Mouse (Mus musculus) lung, postnatal 25 days (tissue): Measurements from ENCODE around the gene Nup210l.

ENCODE experiments used
- DNase-seq: peaks from one replicate; pipeline ENCODE4 v3.0.0; 2022; ENCODE audit warnings: low spot score

The Nup210l gene

DNA sequence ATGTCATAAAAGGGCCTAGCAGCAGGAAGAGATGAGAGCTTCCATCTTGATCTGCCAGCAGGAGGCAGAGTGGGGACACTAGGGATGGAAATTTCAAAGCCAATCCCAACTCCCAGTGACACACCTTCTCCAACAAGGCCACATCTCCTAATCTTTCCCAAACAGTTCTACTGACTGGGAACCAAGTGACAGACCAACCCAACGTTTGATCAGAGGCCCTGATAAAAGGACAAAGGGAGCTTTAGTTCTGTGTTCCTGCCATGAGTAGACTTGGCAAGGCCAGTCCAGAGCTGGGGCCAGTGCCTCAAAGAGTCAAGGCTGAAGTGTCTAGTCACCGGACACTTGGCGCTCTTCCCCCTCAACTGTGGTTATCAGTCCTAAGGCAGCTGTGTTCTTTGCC is 57.6 kb downstream of the Nup210l start:
- DNase-seq: no peak

DNA sequence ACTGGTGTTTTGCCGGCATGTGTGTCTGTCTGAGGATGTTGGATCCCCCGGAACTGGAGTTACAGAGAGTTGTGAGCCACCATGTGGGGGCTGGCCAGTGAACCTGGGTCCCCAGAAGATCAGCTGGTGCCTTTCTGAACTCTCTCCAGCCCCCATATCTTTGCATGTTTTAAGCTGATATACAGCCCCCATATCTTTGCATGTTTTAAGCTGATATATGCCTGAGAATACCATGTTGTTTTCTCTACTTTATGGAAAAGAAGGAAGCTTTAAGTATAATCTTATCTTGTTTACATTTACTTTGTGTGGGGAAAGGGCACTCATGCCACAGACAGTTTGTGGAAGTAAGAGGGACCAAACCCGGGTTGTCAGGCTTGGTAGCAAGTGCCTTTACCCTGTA is 75.6 kb downstream of the Nup210l start:
- DNase-seq: no peak

DNA sequence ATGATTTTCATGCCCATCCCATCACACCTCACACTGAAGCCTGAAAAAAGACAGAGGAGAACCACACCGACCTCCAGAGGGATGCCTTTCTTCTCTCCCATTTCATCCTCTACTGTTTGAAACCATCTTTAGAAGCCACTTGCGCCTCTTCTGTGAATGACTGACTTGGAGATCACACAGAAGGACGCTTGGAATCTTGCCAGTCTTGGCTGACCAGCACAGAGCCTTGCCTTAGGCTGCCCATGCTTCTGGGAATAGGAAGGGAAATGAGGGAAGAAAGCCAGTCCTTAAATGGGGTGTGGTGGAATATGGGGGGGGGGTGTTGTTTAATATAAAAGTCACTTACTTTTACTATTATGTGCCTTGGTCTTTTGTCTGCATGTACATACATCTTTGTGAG is 79.6 kb downstream of the Nup210l start:
- DNase-seq: no peak

DNA sequence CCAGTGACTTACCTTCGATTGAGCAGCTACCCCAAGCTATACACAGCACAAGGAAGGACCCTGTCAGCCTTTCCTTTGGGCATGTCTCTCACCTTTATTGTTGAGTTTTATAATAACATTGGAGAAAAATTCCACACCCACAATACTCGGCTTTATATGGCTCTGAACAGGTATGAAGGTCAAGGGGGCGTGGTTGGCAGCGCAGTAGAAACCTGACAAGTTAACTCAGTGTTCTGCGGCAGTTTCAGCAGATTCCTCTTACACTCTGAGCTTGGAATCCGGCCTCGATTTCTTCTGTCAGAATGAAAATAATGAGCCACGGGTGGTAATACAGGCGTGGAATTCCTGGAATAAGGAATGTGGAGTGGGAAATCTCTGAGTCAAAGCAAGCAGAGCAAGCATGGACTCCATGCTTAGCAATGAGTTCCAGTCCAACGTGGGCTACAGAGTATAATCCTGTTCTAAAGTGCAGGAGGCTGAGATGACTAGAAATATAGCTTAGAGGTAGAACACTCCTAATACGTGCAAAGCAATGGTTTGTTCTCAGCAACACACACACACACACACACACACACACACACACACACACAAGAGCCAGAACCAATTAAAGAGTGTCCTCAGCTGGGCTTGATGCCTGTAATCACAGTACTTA is 87.1 kb downstream of the Nup210l start:
- DNase-seq: no peak

DNA sequence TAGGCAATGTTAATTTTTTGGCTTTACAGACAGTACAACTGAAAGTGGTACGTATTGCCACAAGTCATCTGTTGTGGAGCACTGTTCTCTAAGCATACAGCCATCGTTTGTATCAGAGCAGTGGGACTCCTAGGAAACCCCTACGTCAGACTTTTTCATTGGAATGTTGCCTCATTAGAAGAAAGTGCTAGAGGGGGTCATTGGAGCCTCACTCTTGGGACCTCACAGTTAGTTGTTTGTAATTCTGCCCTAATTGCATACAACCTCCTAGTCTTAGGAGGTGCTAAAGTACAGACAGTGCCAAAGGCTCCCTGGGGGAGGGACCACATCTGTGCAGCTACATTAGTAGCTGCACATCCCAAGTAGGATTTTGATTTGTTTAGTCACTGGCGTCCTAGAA is 90.8 kb downstream of the Nup210l start:
- DNase-seq: no peak

DNA sequence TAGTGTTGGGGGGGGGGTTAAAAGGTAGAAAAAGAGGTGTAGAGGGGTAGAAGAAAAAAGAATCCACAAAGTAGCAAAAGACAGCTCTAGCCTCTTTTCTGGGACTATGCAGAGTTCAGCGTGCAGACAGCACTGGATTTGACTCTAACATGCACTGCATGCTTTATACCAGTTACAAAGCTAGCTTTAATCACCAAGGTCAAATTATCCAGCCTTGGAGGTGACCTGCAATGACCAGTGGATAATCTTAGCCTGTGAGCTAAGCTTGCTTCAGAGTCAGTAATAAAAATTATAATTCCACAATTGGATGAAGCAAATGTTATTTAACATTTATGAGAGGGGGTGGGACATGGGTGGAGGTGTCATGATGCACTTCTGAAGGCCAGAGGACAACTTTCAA is 91.7 kb downstream of the Nup210l start:
- DNase-seq: no peak

DNA sequence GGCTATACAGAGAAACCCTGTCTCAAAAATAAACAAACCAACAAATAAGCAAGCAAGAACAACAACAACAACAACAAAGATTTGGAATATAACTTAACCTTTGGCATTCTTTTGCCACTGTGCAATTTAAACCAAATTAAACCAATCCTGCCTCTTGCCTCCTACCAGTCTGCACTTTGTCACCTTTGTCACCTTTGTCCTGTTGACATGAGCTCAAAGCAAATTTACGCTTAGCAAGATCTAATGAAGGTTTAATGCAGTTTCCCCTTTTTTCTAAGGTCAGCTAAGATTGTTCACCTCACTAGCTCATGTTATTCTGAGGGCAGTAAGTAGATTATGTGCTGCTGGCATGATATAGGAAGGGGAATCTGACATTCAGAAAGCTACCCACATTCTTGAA is 93.6 kb downstream of the Nup210l start:
- no peak for DNase-seq

DNA sequence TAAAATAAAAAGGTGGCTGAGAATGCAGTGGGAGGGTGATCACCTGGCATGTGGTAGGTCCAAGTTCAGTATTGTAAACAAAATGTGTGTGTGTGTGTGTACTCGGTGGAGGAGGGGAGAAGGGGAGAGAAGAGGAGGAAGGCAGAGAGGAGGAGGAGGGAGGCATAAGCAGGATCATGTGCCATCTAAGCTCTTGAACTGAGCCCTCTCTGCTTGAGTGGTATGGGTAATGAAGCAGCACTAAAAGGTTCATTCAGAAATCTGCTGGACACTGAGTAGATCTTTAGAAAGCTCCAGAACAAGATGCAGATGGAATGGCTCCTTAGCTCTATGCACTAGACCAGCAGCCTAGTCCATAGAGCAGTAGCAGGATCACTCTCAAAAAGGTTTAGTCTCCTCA is 99.0 kb downstream of the Nup210l start:
- DNase-seq: no peak

DNA sequence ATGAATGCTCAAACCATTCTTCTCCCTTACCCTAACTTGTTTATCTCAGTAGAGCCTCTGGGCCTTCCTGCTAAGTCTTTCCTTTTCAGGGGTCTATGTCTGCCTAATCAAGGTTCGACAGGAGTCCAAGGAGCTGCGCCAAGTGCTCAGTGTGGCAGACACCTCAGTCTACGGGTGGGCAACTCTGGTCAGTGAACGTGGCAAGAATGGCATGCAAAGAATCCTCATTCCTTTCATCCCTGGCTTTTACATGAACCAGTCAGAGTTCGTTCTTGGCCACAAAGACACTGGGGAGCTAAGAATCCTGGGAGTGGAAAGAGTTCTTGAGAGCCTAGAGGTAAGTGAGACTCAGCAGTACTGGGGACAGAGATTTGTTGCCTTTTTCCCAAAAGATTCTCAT is 99.7 kb downstream of the Nup210l start:
- no peak for DNase-seq

DNA sequence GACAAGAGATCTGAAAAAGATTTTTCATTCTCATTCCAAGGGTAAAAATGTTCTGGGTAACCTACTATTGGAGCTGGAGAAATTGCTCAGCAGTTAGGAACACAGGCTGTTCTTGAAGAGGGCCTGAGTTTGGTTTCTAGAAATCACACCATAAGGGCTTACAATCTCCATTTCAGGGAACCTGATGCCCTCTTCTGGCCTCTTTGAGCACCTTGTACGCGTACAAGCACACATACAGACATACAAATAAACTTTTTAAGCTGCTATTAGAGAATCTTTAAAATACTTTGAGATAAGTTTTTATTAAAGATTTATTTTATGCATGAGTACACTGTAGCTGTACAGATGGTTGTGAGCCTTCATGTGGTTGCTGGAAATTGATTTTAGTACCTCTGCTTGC is 100.7 kb downstream of the Nup210l start:
- DNase-seq: no peak

DNA sequence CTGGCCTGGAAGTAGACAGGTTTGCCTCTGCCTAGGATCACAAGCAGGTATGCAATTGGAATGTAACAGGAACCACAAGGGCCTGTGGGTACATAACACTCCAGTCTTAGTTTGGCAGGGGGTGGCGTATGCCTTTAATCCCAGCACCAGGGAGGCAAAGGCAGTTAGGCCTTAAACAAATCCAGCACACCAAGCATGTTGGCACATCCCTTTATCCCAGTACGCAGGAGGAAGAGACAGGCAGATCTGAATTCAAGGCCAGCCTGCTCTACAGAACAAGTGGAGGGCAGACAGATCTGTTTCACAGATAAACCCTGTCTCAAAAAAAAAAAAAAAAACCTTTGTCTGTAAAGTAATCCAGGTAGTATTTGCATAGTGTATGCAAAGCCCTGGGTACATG is 104.7 kb downstream of the Nup210l start:
- DNase-seq: peak; percentile 38

DNA sequence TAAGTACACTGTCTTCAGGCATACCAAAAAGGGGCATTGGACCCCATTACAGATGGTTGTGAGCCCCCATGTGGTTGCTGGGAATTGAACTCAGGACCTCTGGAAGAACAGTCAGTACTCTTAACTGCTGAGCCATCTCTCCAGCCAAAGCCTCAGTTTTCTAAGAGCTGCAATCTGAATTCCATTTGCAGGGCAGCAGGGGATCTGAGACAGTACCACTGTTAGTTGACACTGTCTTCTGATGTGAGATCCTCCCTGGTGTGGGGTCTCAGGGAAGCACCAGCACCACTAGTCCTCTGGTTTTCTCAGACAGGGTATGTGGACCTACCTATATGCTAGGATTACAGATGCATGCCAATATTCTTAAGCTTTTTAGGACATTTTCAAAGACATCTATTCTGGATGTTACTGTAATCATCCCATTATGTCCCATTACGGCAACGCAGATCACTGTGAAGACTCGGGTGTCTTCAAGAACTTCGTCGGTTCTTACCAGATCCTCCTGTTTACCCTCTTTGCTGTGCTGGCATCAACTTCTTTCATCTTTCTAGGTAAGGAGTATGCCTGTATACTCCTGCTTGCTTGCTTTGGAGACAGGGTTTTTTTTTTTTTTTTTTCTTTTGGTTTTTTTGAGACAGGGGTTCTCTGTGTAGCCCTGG is 106.1 kb downstream of the Nup210l start:
- no peak for DNase-seq

DNA sequence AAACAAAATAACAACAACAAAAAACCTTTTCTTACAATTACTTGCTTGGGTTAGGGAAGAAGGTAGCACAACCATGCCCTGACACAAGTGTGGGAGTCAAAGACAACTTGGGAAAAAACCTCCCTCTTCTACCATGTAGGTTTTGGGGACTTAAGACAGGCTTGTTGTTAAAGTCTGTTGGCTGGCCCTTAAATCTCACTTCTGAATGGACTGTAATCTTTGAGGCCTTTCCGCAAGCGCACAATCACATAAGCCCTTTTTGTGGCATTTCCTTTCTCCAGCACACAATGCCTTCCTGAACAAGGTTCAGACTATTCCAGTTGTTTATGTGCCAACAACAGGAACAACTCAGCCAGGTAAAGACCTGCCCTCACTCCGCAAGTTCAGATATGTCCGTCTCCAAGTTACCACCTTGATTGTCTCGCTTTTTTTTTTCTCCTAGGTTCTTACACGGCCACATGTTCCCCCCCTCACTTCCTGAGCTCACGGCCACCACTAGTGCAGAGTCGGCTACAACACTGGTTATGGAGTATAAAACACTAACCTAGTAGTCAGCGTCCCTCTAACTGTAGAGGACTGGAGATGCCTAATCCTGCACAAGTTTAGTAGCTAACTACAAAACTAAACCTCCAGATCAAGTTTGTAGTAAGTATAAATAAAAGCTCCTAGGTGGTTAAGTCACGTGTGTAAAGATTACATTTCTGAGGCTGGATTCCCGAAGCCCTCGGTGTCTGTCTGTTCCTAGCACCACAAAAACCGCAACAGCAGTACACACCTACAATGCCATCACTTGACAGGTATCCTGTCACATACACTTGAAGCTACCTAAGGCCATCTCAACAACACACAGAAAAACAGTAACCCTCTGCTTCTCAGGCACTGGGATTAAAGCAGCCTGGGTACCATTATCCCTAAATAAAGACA is 107.8 kb downstream of the Nup210l start:
- no peak for DNase-seq

DNA sequence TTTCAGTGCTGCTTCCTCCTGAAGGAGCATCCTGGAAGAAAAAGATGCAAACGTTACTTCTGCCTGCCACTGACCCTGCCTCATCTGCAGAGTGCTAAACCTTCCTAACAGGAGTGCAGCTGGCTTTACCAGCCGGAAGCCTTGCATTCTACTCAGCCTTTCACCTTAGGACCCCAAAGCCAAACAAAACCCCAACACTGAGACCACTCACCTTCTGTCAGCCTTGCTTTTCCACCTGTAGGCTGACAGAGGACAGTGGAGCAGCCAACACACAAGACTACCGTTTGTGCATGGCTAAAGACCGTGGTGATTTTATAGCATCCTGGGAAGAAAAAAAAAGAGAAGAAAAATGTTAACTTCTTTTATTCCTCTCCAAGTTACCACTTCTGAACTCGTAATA is 108.8 kb downstream of the Nup210l start:
- no peak for DNase-seq

DNA sequence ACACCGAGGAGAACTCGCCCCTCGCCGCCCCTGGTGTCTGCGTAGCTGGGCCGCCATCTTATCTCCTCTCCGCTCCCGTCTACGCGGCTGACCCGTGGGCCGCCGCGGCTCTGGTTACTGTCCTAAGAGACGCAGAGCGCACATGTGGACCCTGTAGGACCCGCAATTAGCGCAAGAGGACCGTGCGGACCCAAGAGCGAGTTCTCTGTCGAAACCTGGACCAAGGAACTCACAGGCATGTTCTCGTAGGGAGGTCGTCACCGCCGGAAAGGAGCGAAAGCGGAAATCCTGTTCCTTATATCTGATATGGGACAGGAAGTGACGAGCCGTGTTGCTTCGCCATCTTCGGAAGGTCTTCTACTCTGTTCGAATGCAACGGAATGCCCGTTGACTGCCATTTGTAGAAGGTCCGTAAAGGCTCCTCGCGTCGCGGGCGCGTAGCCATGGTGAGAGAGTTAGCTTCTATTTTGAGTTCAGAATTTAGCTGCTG is 109.5 kb downstream of the Nup210l start, which contains the start of the genes Rps27 and Rab13:
Rps27 (minus strand) TSS at position 275 of the 490 bp plus-strand sequence.
Rab13 (plus strand) TSS at position 319 of the 490 bp plus-strand sequence.
- DNase-seq: peak; percentile 96

DNA sequence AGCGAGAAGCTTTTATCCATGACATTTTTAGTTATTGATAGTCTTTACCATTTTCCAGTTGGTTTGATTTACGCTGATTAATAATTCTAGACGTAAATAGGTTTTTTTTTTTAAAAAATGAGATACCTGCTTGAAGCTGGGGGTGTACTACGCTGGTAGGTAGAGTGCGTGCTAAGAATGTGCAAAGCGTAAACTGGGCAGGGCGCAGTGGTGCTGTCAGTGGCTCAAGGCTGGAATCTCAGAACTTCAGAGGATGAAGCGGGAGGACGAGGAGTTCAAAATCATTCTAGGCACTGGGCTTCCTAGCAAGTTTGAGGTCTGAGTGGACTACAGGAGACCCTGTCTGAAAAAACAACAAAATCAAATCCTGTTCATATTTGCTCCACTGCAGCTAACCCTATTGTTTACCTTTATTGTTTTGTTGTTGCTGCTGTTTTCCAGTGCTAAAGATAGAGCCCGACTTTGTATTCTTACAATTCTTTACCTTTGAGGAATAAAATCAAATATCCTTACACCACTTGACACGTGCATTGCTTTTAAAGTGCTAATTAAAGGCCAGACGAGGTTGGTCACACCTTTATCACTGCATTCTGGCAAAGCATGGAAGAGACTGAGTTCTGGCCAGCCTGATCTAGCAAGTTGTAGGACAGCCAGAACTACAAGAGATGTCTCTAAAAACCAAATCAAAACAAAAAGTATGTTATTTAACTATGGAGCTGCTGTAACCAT is 110.2 kb downstream of the Nup210l start:
- peak; percentile 18 for DNase-seq

DNA sequence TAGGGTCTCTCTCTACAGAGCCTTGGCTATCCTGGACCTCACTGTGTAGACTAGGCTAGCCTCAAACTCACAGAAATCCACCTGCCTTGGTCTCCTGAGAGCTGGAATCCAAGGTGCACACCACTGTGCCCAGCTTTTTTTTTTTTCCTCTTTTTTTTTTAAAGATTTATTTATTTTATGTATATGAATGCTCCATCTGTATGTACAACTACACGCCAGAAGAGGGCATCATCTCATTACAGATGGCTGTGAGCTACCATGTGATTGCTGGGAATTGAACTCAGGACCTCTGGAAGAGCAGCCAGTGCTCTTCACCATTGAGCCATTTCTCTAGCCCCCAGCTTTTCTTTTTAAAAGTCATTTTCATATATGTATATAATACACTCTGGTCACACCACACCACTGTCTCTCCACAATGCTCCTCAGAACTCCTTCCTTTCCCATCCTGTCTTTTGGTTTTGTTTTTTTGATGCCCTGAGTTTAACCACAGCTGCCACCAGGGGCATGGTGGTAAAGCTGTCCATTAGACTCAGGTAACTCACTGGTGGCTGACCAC is 112.0 kb downstream of the Nup210l start:
- DNase-seq: peak; percentile 24

DNA sequence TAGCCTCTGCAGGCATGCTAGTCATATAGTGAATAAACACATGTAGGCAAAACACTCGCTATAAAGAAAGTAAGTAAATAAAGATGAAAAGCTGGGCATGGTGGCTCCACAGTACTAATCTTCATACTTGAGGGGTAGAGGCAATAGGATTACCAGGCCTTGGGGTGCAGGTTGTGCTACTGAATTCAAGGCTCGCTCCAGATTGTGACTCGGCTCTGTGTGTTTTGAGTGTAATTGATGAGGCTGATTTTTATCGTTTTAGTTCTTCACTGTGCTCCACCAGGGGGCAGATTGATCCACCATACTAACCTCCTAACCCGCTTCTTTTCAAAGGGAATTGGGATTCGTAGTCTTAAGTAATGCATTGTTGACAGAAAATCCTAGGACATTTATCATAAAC is 116.2 kb downstream of the Nup210l start:
- DNase-seq: peak; percentile 61

DNA sequence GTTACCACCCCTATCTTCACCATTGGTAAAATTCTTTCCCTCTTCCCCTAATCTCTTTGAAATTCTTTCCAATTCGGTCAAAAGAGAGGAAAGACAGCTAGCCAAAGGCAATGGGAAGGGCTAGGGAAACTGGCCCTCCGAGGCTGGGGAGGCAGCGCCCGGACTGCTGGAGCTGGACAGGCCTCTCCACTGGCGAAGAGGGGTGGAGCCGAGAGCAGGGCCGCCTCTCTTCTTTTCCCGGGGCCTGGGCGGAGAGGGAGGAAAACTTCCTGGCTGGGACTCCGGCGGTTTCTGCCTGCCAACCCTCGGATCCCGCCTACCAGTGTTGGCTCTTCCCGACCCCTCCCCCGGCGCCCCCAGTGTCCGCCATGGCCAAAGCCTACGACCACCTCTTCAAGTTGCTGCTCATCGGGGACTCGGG is 116.6 kb downstream of the Nup210l start:
- DNase-seq: peak; percentile 88

DNA sequence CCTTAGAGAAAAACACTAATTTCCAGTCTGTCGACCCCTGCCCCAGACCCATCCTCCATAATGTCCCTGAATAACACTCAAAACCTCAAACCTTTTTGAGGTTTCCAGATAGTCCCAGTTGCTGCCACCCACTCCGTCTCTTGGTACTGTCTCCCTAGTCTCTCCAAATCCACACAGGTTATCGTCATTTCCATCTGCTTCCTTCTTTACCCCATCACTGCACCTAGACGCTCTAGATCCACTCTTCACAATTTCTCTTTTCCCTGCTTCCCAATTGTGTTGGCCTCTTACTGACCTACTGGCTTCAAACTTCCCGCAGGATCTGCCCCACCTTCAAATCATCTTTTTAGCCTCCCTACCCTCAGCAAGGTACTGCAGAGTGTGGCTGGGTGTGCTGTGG is 117.2 kb downstream of the Nup210l start:
- DNase-seq: no peak

DNA sequence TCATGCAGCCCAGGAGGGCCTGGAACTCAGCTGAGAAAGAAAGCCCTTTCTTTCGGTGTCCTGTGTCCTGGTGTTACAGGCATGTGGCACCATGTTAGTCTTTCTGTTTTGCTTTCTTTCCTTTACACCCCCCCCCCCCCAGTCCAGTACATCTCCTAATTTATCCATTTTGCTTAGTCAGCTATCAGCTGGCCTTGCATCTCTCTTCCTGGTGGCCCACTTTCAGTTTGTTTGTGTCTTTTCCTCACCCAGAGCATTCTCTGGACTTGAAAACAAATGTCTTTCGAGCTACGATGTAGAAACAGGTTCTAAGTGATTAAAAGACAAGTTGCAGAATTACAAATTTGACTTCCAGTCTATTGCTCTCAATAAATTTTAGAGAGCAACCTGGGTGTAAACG is 118.5 kb downstream of the Nup210l start:
- no peak for DNase-seq

DNA sequence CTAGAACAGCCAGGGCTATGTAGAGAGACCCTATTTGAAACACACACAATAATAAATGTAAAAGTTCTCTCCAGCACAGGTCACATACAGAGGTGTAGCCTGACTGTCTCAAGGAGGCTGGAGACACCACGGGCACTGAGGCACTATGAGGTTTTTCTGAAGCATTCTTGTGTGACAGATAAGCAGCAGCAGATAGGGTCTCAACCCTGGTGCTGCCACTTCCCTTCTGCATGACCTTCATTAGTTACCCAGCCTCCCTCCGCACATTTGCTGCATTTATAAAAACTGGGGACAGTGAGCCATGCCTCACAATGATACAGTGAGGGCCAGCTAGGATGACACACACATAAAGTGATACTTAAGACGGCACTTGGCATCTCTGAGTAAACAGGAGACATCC is 119.0 kb downstream of the Nup210l start:
- no peak for DNase-seq
